Mouse (Mus musculus) small intestine, adult 2 months (tissue): Measurements from ENCODE around the gene Tph1. TPM values are rescaled to one million over a fixed set of nuclear protein-coding genes. Genes with fewer than 3 reads are reported as not detected.
A peak's percentile ranks its signal among the peaks of the same experiment; 100 is the strongest.
"Not testable (repeated sequence)": the region's sequence is repeated elsewhere in the genome, so short reads cannot be mapped to it uniquely, and the experiment has no call there.

Experiments
- H3K27ac ChIP-seq: fragments of 200-500 bp; 2 replicates; pipeline ENCODE4 v1.5.1; 2012; ENCODE audit warnings: low read depth, low read length, control low read depth, inconsistent platforms; ENCODE audit not compliant: insufficient read depth
- H3K27me3 ChIP-seq: fragments of 200-500 bp; 2 replicates; pipeline ENCODE4 v1.6.1; 2012; ENCODE audit warnings: mild to moderate bottlenecking, moderate library complexity, low read length, inconsistent platforms; ENCODE audit not compliant: control insufficient read depth, insufficient read depth
- H3K36me3 ChIP-seq: fragments of 200-500 bp; 2 replicates; pipeline ENCODE4 v1.6.1; 2012; ENCODE audit warnings: mild to moderate bottlenecking, low read length, control low read depth, inconsistent platforms; ENCODE audit not compliant: control insufficient read depth, insufficient read depth
- H3K4me1 ChIP-seq: fragments of 200-500 bp; 2 replicates; pipeline ENCODE4 v1.6.1; 2012; ENCODE audit warnings: low read length, inconsistent platforms, mixed read lengths; ENCODE audit not compliant: control insufficient read depth, insufficient read depth, insufficient read length
- H3K4me3 ChIP-seq: fragments of 200-500 bp; 2 replicates; pipeline ENCODE4 v1.5.1; 2012; ENCODE audit warnings: low read depth, mild to moderate bottlenecking, control low read depth, inconsistent platforms, low read length, moderate library complexity
- CTCF ChIP-seq: fragments of 200-500 bp; IDR thresholded peaks from 2 replicates; pipeline ENCODE4 v1.5.1; 2012; ENCODE audit warnings: low read depth, mild to moderate bottlenecking, control low read depth, inconsistent platforms, low read length, moderate library complexity, mixed read lengths; ENCODE audit not compliant: insufficient replicate concordance, insufficient read length; ENCODE audit errors: extremely low read depth
- POLR2A ChIP-seq: fragments of 200-500 bp; IDR thresholded peaks from 2 replicates; pipeline ENCODE4 v1.6.1; 2012; ENCODE audit warnings: low read depth, mild to moderate bottlenecking, control low read depth, inconsistent platforms, low read length, moderate library complexity
- WGBS: fragments of 180-500 bp; shearing (Covaris S2); methylation state at CpG from one replicate; pipeline ENCODE4 v1.1.7; 2018; 5-methylcytosine and 5-hydroxymethylcytosine counted together
- polyA plus RNA-seq: library from polyadenylated mRNA; depleted of rRNA; stranded (reverse); fragments of >200 nt; gene quantifications from 2 replicates; pipeline ENCODE4 v1.2.3, GENCODE M21; 2012

The Tph1 gene
- polyA plus RNA-seq, 1 experiment = 1.6 TPM

GRCm38 (mm10) chr7:46712250-46712649 is 39.9 kb upstream of the Tph1 start:
- Histone ChIP-seq H3K36me3 (no peaks in the 10 kb centered on the region), H3K27me3 (no peaks in the 10 kb centered on the region), H3K27ac (no peak overlapping the region), H3K4me1 (peaks cover 2% of the 10 kb centered on the region; the same call in 1 of the 2 replicates), H3K4me3 (no peak overlapping the region)
- TF ChIP-seq CTCF (no peak), POLR2A (no peak)
- 75% methylated on average over 6 of the region's 6 CpGs for WGBS

GRCm38 (mm10) chr7:46710390-46710844 is 38.1 kb upstream of the Tph1 start, which contains the start of gene Saal1:
Gene Saal1, minus strand, starts transcription at chr7:46710680.
- Histone ChIP-seq H3K27me3 (no peaks in the 10 kb centered on the region), H3K27ac (peak within 1 kb of the TSS; percentile 62), H3K4me1 (peaks cover 2% of the 10 kb centered on the region; the same call in 1 of the 2 replicates), H3K36me3 (peaks cover 10% of the 10 kb centered on the region), H3K4me3 (peak within 1 kb of the TSS; percentile 96)
- peak; percentile 50; the same call in 1 of the 2 replicates for TF ChIP-seq POLR2A
- TF ChIP-seq CTCF = peak; percentile 92
- under 1% methylated on average over 38 of the region's 38 CpGs for WGBS

- H3K27me3 ChIP-seq = no peaks in the 10 kb centered on the region
- no peaks in the 10 kb centered on the region for H3K4me1 ChIP-seq
- peaks cover 66% of the 10 kb centered on the region for H3K36me3 ChIP-seq
- H3K4me3 ChIP-seq = no peak overlapping the region
- H3K27ac ChIP-seq = no peak overlapping the region
- TF ChIP-seq CTCF = no peak
- TF ChIP-seq POLR2A = no peak
- 86% methylated on average over 6 of the region's 6 CpGs for WGBS
Observed at GRCm38 (mm10) chr7:46700521-46701025, 28.2 kb upstream of the Tph1 start.

GRCm38 (mm10) chr7:46696754-46697153 is 24.4 kb upstream of the Tph1 start:
- H3K4me3 ChIP-seq = no peak overlapping the region
- WGBS = 67% methylated on average over 1 of the region's 1 CpGs
- H3K27ac ChIP-seq = no peak overlapping the region
- no peak for TF ChIP-seq CTCF
- H3K4me1 ChIP-seq = no peaks in the 10 kb centered on the region
- peaks cover 44% of the 10 kb centered on the region for H3K36me3 ChIP-seq
- no peaks in the 10 kb centered on the region for H3K27me3 ChIP-seq

GRCm38 (mm10) chr7:46686827-46687226 is 14.5 kb upstream of the Tph1 start:
- 82% methylated on average over 5 of the region's 5 CpGs for WGBS
- no peaks in the 10 kb centered on the region for H3K27me3 ChIP-seq
- no peak for TF ChIP-seq POLR2A
- TF ChIP-seq CTCF = no peak
- no peak overlapping the region for H3K4me3 ChIP-seq
- no peak overlapping the region for H3K27ac ChIP-seq
- no peaks in the 10 kb centered on the region for H3K4me1 ChIP-seq
- peaks cover 17% of the 10 kb centered on the region for H3K36me3 ChIP-seq

GRCm38 (mm10) chr7:46680732-46681131 is 8.4 kb upstream of the Tph1 start:
- Histone ChIP-seq H3K4me3 (no peak overlapping the region), H3K27ac (no peak overlapping the region), H3K4me1 (no peaks in the 10 kb centered on the region), H3K27me3 (no peaks in the 10 kb centered on the region), H3K36me3 (no peaks in the 10 kb centered on the region)
- TF ChIP-seq POLR2A = no peak
- TF ChIP-seq CTCF = no peak

GRCm38 (mm10) chr7:46679044-46679443 is 6.7 kb upstream of the Tph1 start:
- not testable (repeated sequence) for H3K27me3 ChIP-seq, H3K4me1 ChIP-seq, H3K4me3 ChIP-seq, H3K27ac ChIP-seq, H3K36me3 ChIP-seq
- 81% methylated on average over 7 of the region's 7 CpGs for WGBS
